Mouse (Mus musculus) bone marrow, adult 2 months (tissue): Measurements from ENCODE around the gene Bmper.

Source experiments
- CTCF ChIP-seq: fragments of 200-500 bp; IDR thresholded peaks from 2 replicates; pipeline ENCODE4 v1.5.1; 2011; ENCODE audit warnings: low read length, control low read depth; ENCODE audit not compliant: control insufficient read depth, insufficient read depth
- POLR2A ChIP-seq: fragments of 200-500 bp; IDR thresholded peaks from 2 replicates; pipeline ENCODE4 v1.6.1; 2011; ENCODE audit warnings: low read depth, mild to moderate bottlenecking, control low read depth, low read length, borderline replicate concordance; ENCODE audit not compliant: control insufficient read depth

DNA sequence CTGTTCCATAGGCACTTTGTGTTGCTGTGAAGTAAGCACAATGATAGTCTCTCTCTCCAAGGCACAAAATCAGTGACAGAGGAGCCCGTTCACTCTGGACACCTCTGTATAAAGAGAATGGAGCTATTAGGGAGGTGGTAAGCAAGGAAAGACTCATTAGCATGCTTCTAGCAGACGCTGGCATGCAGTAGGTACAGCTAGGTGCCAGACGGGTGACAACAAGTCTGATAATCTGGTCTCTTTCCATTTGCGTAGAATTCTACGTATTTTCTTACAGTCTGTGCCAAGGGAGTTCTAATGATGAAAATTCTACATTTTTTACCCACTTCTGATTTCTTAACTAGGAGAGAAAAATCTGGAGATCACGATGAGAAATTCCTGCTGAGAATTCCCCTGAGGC lies 72.7 kb downstream of the Bmper start:
- TF ChIP-seq POLR2A (no peak), CTCF (no peak)
